Mouse (Mus musculus): ENCODE results near the gene Dkc1. TPM values are rescaled to one million over a fixed set of nuclear protein-coding genes. Genes with fewer than 3 reads are reported as not detected.

Dkc1 gene
- 49.4 TPM for polyA plus RNA-seq (2017; shearing (Covaris generic))

GRCm38 (mm10) chrX:75095369-75096162, at the start of gene Dkc1:
Dkc1 (plus strand) TSS chrX:75095854.

DNA sequence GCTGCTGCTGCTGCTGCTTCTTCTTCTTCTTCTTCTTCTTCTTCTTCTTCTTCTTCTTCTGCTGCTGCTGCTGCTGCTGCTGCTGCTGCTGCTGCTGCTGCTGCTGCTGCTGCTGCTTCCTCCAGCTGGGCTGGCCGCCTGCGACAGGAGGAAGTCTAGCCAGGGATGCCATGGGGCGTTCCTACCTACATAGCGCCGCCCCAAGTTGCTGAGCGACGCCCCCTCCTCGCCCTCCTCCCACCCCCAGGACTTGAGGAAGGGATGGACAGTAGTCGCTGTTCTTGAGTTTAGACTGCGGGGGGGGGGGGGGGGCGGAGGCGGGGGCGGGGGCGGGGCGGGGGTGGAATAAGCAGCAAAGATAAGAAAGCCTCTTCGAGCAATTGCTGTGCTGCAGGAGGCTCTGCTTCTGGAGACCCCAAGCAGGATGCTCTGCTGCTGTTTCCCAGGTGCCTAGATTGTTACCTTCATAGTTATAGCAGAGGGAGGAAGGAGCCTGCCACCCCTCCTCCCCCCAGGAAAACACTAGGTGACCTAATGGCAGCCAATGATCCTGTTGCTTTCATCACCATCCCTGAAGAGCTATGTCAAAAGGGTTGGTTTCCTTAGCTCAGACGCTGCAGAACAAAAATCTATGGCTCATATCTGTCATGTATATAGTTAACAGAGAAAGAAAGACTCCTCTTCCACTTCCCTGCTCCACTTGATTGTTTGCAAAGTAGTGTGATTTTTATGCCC, 10.7 kb upstream of the Dkc1 start, which contains the start of gene Gab3:
TSS of gene Gab3 (minus strand) at position 685 of the 735 bp plus-strand sequence.

GRCm38 (mm10) chrX:75130467-75131160, 35.0 kb downstream of the Dkc1 start, which contains the start of gene Mpp1:
Mpp1 (minus strand) TSS chrX:75131016.

Other genes starting within 250 kb of the Dkc1 start
- gene Gab3, start 10.4 kb upstream of the Dkc1 start, polyA plus RNA-seq (2017; shearing (Covaris generic)), result 37.1 TPM
- 28.2 TPM for gene Mpp1, start 35.2 kb downstream of the Dkc1 start, polyA plus RNA-seq (2017; shearing (Covaris generic))
- gene Smim9, start 67.9 kb downstream of the Dkc1 start, polyA plus RNA-seq (2017; shearing (Covaris generic)), result not detected